Mouse (Mus musculus) forebrain, embryonic 10.5 days (tissue): ENCODE results near the gene Hist1h2bb. TPM values are rescaled to one million over a fixed set of nuclear protein-coding genes. Genes with fewer than 3 reads are reported as not detected.
"Not testable (repeated sequence)": the region's sequence is repeated elsewhere in the genome, so short reads cannot be mapped to it uniquely, and the experiment has no call there.

ENCODE experiments used
- DNase-seq: peaks from one replicate; pipeline ENCODE4 v3.0.0-alpha.2; 2017; ENCODE audit warnings: low spot score; ENCODE audit errors: extremely low spot score
- H3K27ac ChIP-seq: fragments of 300-500 bp; sonication (generic); 2 replicates; pipeline ENCODE4 v1.5.1; 2016; ENCODE audit warnings: mild to moderate bottlenecking
- H3K27me3 ChIP-seq: fragments of 300-500 bp; sonication (generic); 2 replicates; pipeline ENCODE4 v1.6.1; 2016; ENCODE audit warnings: mild to moderate bottlenecking; ENCODE audit not compliant: poor library complexity, severe bottlenecking
- H3K36me3 ChIP-seq: fragments of 300-500 bp; sonication (generic); replicated peaks from 2 replicates; pipeline ENCODE4 v1.6.1; 2016; ENCODE audit warnings: mild to moderate bottlenecking, moderate library complexity
- H3K4me1 ChIP-seq: fragments of 300-500 bp; sonication (generic); 2 replicates; pipeline ENCODE4 v1.6.1; 2016
- H3K4me3 ChIP-seq: fragments of 300-500 bp; sonication (generic); 2 replicates; pipeline ENCODE4 v1.5.1; 2016; ENCODE audit warnings: mild to moderate bottlenecking, moderate library complexity
- H3K9me3 ChIP-seq: fragments of 300-500 bp; sonication (generic); 2 replicates; pipeline ENCODE4 v1.6.1; 2016; ENCODE audit warnings: mild to moderate bottlenecking, moderate library complexity
- WGBS: fragments of 180-500 bp; shearing (Covaris S2); methylation state at CpG from one replicate; pipeline ENCODE4 v1.1.7; 2016; 5-methylcytosine and 5-hydroxymethylcytosine counted together
- polyA plus RNA-seq: library from polyadenylated mRNA; unstranded; fragments of >200 nt; fragmentation: Nextera tagmentation; extraction: Ambion mirVana; gene quantifications from 2 replicates; pipeline ENCODE4 v1.2.1, GENCODE M21; 2016

The Hist1h2bb gene
- polyA plus RNA-seq, 1 experiment from 2014 or later = 2.7 TPM

DNA sequence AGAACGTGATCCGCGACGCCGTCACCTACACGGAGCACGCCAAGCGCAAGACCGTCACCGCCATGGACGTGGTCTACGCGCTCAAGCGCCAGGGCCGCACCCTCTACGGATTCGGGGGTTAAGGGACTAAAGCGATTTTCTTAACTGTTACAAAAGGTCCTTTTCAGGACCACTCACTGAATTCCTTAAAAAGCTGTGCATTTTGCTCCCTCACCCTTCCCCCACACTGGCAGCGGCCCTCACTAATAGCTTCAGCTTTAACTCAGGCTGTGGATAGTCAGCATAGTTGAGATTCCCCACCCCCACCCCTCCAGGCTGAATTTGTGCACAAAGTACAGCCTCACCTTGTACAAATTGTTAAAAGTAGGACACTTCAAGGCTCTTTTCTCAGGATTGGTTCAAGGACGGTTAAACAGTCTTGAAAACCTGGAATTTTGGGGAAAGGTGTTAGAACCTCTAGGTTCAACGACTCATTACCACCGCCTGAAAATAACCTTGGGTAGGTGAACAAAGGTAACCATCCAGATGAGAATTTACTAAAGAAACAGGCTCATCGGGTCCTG, 10.8 kb downstream of the Hist1h2bb start:
- H3K4me3 ChIP-seq = peak overlapping the region; percentile 54

DNA sequence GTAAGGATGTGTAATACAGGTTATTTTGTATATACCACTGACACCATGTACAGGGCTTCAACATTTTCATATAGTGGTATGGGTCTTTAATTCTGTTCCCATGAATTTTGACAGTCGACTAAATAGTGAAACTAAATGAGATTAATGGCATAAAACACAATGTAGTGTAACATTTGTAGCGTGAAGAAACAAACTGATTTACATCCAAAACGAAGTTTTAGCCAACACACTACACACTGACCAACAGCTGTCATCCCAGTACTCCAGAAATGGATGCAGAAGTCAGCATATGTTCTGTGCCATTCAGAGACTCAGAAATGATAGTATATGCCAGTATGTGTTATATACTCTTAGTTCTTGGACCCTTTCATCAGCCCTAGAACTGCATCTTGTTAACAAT, 11.4 kb downstream of the Hist1h2bb start:
- Histone ChIP-seq H3K27me3 (no peaks in the 10 kb centered on the region), H3K4me3 (peak overlapping the region; percentile 54), H3K9me3 (no peaks in the 10 kb centered on the region), H3K4me1 (peaks cover 57% of the 10 kb centered on the region), H3K27ac (peak overlapping the region; percentile 91), H3K36me3 (no peaks in the 10 kb centered on the region)
- WGBS = 58% methylated on average over 3 of the region's 3 CpGs
- DNase-seq = no peak

More for the DNA sequence above, 10.8 kb downstream of the Hist1h2bb start:
- no peaks in the 10 kb centered on the region for H3K36me3 ChIP-seq
- H3K9me3 ChIP-seq = no peaks in the 10 kb centered on the region
- no peaks in the 10 kb centered on the region for H3K27me3 ChIP-seq
- 1% methylated on average over 19 of the region's 23 CpGs for WGBS
- peak; percentile 62 for DNase-seq
- H3K4me1 ChIP-seq = peaks cover 55% of the 10 kb centered on the region
- peak overlapping the region; percentile 91 for H3K27ac ChIP-seq

DNA sequence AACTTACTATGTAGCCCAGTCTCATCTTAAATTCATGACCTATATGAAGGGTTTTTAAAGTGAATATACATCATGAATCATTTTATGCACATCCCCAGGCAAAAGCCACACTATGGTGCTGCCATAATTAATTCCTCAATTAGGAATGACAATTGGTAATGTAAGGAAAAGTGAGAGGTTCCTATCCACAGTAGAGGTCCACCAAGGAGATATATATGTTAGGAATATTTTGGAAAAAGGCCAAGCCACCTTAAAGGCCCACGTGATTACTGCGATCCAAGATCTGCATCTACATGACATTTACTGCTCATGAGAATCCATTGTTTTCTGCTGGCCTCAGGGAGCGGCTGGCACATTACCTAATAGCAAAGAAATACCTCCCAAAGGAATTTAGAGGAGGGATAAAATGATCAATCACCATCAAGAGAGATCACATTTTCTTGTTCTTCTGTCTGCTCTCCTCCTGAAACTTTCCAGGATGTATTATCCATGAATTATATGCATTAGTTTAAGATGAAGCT, 12.8 kb downstream of the Hist1h2bb start:
- Histone ChIP-seq H3K9me3 (no peaks in the 10 kb centered on the region), H3K4me1 (peaks cover 61% of the 10 kb centered on the region), H3K4me3 (no peak overlapping the region), H3K27me3 (no peaks in the 10 kb centered on the region), H3K27ac (peak overlapping the region; percentile 91), H3K36me3 (no peaks in the 10 kb centered on the region)
- WGBS = 84% methylated on average over 3 of the region's 3 CpGs
- DNase-seq = no peak

DNA sequence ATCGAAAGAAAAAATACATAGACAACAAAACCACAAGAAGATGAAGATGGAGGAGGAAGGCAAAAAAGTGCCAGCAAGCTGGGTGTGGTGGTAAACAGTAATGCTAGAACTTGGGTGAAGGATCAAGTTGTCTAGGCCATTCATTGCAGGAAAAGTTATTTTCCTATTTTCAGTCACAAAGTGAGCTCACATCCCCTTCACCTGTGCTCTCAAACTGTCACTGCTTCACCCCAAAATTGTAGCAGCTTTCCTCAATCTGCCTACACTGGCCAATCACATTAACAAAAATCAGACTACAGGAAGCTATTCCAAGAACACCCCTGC, 13.3 kb downstream of the Hist1h2bb start:
- peak overlapping the region; percentile 61 for H3K4me3 ChIP-seq
- H3K27me3 ChIP-seq = no peaks in the 10 kb centered on the region
- H3K4me1 ChIP-seq = peaks cover 66% of the 10 kb centered on the region
- peak overlapping the region; percentile 91 for H3K27ac ChIP-seq
- 65% methylated on average over 1 of the region's 1 CpGs for WGBS
- no peaks in the 10 kb centered on the region for H3K9me3 ChIP-seq
- peak; percentile 58 for DNase-seq
- H3K36me3 ChIP-seq = no peaks in the 10 kb centered on the region

DNA sequence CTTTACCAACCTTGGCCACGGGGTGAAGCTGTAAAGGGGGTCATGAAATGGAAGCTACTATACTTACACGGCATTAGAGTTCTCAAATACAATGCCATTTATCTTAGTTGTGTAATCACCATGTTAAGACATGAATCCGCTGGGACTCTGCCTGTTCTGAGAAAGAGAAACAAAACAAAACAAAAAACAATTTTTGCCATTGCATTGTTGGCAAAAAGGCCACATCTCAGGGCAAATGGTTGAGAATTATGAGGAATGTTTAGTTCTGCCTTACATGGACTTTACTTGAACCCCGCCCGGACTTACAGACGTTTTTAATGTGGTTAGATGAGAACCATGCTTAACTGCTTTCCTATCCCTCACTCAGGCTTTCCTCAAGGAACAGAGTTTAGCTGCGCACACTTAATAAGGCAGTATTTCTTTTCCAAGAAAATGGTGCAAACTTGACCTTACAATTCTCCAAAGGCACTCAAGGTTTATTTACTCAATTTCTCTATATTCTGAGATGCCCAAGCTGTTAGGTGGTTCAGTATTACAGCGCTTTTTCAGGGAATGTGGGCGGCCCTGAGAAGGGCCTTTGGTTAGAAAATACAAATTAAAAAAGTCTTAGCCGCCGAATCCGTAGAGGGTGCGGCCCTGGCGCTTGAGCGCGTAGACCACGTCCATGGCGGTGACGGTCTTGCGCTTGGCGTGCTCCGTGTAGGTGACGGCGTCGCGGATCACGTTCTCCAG, 13.9 kb downstream of the Hist1h2bb start:
- no peaks in the 10 kb centered on the region for H3K9me3 ChIP-seq
- peak overlapping the region; percentile 61 for H3K4me3 ChIP-seq
- WGBS = 3% methylated on average over 23 of the region's 27 CpGs
- no peaks in the 10 kb centered on the region for H3K36me3 ChIP-seq
- DNase-seq = no peak
- H3K27me3 ChIP-seq = no peaks in the 10 kb centered on the region
- peak overlapping the region; percentile 91 for H3K27ac ChIP-seq
- peaks cover 70% of the 10 kb centered on the region for H3K4me1 ChIP-seq

DNA sequence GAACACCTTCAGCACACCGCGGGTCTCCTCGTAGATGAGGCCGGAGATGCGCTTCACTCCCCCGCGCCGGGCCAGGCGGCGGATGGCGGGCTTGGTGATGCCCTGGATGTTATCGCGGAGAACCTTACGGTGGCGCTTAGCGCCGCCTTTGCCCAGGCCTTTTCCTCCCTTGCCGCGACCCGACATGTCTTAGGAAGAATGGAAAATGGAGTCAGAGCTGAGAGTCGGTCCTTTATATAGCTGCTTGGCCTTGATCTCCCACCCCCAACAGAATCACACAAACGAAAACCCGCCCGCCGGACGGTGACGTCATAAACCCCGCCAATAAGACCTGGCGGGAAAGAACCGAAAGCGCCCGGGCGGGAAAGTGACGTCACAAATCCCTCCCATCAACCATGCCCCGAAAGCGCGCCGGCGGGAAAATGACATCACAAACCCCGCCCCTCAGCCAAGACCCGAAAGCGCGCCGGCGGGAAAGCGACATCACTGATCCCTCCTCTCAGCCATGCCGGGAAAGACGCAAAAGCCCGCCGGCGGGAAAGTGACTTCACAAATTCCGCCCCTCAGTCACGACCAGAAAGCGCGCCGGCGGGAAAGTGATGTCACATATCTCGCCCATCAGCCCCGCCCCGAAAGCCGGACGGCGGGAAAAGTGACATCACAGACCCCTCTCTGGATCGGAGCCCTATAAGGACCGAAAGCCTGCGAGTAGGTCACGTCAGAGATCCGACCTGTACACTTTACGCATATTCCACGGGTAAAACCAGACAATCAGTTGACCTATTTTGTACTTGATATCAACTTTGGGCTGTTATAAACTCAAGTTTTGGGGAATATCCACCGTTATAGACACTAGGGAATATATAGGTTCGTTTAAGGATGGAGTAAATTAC, 14.7 kb downstream of the Hist1h2bb start, which contains the start of gene Hist1h4a:
Hist1h4a (minus strand) TSS at position 259 of the 893 bp plus-strand sequence.
- under 1% methylated on average over 68 of the region's 72 CpGs for WGBS
- Histone ChIP-seq H3K36me3 (no peaks in the 10 kb centered on the region), H3K27me3 (no peaks in the 10 kb centered on the region), H3K4me3 (peak within 1 kb of the TSS; percentile 61), H3K4me1 (peaks cover 63% of the 10 kb centered on the region), H3K27ac (peak within 1 kb of the TSS; percentile 91), H3K9me3 (no peaks in the 10 kb centered on the region)
- peak; percentile 100 for DNase-seq

DNA sequence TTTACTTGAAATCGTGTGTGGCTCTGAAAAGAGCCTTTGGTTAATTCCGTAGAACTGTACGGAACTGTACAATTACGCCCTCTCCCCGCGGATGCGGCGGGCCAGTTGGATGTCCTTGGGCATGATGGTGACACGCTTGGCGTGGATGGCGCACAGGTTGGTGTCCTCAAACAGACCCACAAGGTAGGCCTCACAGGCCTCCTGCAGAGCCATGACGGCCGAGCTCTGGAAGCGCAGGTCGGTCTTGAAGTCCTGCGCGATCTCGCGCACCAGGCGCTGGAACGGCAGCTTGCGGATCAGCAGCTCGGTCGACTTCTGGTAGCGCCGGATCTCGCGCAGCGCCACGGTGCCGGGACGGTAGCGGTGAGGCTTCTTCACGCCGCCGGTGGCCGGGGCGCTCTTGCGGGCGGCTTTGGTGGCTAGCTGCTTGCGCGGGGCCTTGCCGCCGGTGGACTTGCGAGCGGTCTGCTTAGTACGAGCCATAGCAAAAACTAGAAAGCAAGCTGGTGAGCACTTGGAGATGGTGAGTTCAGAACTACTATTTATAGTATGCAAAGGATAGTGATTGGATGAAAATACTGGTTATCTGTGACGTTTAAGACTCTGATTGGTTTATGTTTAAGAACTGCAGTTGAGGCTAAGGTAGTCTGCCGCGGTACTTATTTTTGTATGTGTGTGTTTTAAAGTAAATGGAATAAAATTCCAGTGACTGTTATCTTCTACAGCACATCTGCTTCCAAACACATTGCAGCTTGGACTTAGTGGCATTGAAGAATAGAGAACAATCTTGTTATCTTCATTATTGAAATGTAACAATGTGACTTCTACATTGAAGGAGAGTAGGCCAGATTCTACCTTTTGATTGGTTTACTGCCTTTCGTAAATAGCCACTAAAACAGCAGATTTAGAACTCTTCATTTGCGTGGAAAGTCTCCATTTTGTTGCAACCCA, 15.6 kb downstream of the Hist1h2bb start, which contains the start of gene Hist1h3a:
Hist1h3a (minus strand) TSS at position 516 of the 951 bp plus-strand sequence.
- WGBS = under 1% methylated on average over 34 of the region's 52 CpGs
- not testable (repeated sequence) for H3K36me3 ChIP-seq, H3K27me3 ChIP-seq, H3K9me3 ChIP-seq
- H3K27ac ChIP-seq = peak within 1 kb of the TSS; percentile 91
- H3K4me3 ChIP-seq = peak within 1 kb of the TSS; percentile 61
- peaks cover 63% of the 10 kb centered on the region for H3K4me1 ChIP-seq
- DNase-seq = peak; percentile 73

DNA sequence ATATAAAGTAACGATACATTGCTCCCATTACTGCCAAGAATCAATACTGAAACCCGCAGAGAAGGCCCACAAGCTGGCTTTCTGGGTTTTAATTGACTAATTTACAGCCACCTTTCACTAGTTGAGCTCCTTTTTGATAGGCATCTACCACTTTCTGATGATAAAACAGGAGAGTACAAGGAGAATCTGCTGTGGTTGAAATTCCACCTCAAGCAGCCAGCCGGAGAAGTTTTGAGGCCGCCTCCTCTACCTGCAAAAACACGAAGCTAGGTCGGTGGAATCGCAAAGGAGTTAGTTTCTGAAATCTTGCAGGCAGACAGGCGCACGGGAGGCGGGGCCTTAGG, 16.7 kb downstream of the Hist1h2bb start:
- DNase-seq = no peak
- H3K27ac ChIP-seq = peak overlapping the region; percentile 91
- no peaks in the 10 kb centered on the region for H3K36me3 ChIP-seq
- H3K4me3 ChIP-seq = peak overlapping the region; percentile 61
- H3K9me3 ChIP-seq = no peaks in the 10 kb centered on the region
- H3K27me3 ChIP-seq = no peaks in the 10 kb centered on the region
- 0% methylated on average over 10 of the region's 10 CpGs for WGBS
- peaks cover 52% of the 10 kb centered on the region for H3K4me1 ChIP-seq

DNA sequence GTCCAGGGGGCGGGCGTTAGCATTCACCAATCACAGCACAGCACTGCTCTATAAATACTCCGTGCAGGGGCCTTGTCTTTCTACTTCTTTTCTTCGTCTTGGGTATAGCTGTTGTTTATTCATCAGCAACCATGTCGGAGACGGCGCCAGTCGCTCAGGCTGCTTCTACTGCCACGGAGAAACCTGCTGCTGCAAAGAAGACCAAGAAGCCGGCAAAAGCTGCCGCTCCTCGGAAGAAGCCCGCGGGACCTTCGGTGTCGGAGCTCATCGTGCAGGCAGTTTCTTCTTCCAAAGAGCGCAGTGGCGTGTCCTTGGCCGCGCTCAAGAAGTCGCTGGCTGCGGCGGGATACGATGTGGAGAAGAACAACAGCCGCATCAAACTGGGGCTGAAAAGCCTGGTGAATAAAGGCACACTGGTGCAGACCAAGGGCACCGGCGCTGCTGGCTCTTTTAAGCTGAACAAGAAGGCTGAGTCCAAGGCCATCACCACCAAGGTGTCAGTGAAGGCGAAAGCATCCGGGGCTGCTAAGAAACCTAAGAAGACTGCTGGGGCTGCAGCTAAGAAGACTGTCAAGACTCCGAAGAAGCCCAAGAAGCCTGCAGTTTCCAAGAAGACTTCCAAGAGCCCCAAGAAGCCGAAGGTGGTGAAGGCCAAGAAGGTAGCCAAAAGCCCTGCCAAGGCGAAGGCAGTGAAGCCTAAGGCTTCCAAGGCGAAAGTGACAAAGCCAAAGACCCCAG, 17.2 kb downstream of the Hist1h2bb start, which contains the start of gene Hist1h1a:
Hist1h1a (plus strand) TSS at position 81 of the 738 bp plus-strand sequence.
- Histone ChIP-seq H3K4me1 (peaks cover 47% of the 10 kb centered on the region), H3K36me3 (no peaks in the 10 kb centered on the region), H3K27me3 (no peaks in the 10 kb centered on the region), H3K4me3 (peak within 1 kb of the TSS; percentile 61), H3K9me3 (no peaks in the 10 kb centered on the region), H3K27ac (peak within 1 kb of the TSS; percentile 91)
- peak; percentile 90 for DNase-seq
- 3% methylated on average over 34 of the region's 34 CpGs for WGBS

DNA sequence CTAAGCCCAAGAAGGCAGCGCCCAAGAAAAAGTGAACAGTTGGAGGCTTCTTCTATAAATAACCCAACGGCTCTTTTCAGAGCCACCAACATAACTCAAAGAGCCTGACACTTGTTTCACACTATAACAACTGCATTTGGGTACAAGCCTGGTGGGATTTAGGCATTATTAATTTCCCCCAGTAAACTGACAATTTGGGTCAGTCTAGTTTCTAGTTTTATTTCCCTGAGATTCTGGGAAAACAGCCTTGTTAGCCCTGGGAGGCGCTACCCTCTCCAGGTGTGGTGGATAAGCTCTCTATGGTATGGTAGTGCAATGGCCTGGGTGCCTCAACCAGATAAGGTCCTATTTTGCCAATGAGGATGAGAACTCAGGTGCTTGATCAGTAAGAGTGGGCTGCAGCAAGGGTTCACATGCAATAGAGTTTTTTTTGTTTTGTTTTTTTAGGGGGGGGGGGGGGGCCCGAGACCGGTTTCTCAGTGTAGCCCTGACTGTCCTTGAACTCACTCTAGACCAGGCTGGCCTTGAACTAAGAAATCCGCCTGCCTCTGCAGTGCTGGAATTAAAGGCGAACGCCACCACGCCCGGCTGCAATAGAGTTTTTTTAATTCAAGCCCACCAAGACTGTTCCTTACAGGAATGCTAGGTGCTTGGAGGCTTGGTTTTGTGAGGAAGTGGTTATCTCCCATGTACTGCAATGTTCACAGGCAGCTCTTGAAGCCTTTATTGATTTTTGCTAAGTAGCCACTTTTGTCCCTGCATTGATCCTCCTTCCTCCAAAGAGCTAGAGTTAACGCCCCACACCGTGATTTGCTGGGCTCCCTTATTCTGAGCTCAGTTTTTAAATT, 18.0 kb downstream of the Hist1h2bb start:
- Histone ChIP-seq H3K4me1 (peaks cover 43% of the 10 kb centered on the region), H3K27me3 (no peaks in the 10 kb centered on the region), H3K9me3 (no peaks in the 10 kb centered on the region), H3K27ac (peak overlapping the region; percentile 91), H3K4me3 (peak overlapping the region; percentile 61), H3K36me3 (no peaks in the 10 kb centered on the region)
- DNase-seq = peak; percentile 56
- 33% methylated on average over 12 of the region's 12 CpGs for WGBS

DNA sequence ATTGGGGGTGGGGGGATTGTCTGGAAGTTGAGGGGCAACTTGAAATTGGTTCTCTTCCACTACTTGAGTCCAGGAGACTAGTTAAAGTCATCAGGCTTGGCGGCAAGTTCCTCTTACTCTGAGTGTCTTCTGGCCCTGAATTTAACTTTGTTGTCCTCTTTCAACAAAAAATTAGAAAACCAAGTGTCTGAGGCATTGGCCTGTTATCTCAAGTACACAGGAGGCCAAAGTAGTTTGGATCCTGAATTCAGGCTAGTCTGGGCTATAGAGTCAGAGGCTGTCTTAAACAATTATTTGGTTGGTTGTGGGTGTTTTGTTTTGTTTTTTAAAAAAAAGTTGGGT, 18.6 kb downstream of the Hist1h2bb start:
- 57% methylated on average over 1 of the region's 1 CpGs for WGBS
- Histone ChIP-seq H3K4me1 (peaks cover 37% of the 10 kb centered on the region), H3K36me3 (no peaks in the 10 kb centered on the region), H3K4me3 (peak overlapping the region; percentile 61; the same call in 1 of the 2 replicates), H3K27me3 (no peaks in the 10 kb centered on the region), H3K27ac (peak overlapping the region; percentile 91), H3K9me3 (no peaks in the 10 kb centered on the region)
- no peak for DNase-seq
